Mouse (Mus musculus) forebrain, postnatal 0 days (tissue): ENCODE results near the gene Gm7361. TPM values are rescaled to one million over a fixed set of nuclear protein-coding genes. Genes with fewer than 3 reads are reported as not detected.

Experiments used
- ATAC-seq: fragments of 200-750 bp; cut with Nextera tagmentation; 2 replicates; pipeline ENCODE4 v1.8.0; 2017; ENCODE audit warnings: mild to moderate bottlenecking, moderate library complexity
- DNase-seq: peaks from one replicate; pipeline ENCODE4 v3.0.0-alpha.2; 2015
- H3K27ac ChIP-seq: fragments of 300-500 bp; sonication (generic); 2 replicates; pipeline ENCODE4 v1.5.1; 2014; ENCODE audit warnings: low read depth, mild to moderate bottlenecking, antibody characterized with exemption, low read length, moderate library complexity, mixed read lengths
- H3K27me3 ChIP-seq: fragments of 300-500 bp; sonication (generic); 2 replicates; pipeline ENCODE4 v1.6.1; 2014; ENCODE audit warnings: mild to moderate bottlenecking, low read length, mixed read lengths; ENCODE audit not compliant: insufficient read depth
- H3K36me3 ChIP-seq: fragments of 300-500 bp; sonication (generic); 2 replicates; pipeline ENCODE4 v1.6.1; 2014; ENCODE audit warnings: mild to moderate bottlenecking, moderate library complexity; ENCODE audit not compliant: insufficient read depth
- H3K4me1 ChIP-seq: fragments of 300-500 bp; sonication (generic); 2 replicates; pipeline ENCODE4 v1.6.1; 2014; ENCODE audit warnings: antibody characterized with exemption; ENCODE audit not compliant: insufficient read depth
- H3K4me2 ChIP-seq: fragments of 300-500 bp; sonication (generic); 2 replicates; pipeline ENCODE4 v1.6.1; 2014; ENCODE audit warnings: low read depth, mild to moderate bottlenecking, moderate library complexity
- H3K4me3 ChIP-seq: fragments of 300-500 bp; sonication (generic); 2 replicates; pipeline ENCODE4 v1.5.1; 2014; ENCODE audit warnings: low read depth, low read length, mixed read lengths
- H3K9ac ChIP-seq: fragments of 300-500 bp; sonication (generic); 2 replicates; pipeline ENCODE4 v1.6.1; 2014; ENCODE audit warnings: mild to moderate bottlenecking
- H3K9me3 ChIP-seq: fragments of 300-500 bp; sonication (generic); 2 replicates; pipeline ENCODE4 v1.6.1; 2016; ENCODE audit warnings: low read length
- CTCF ChIP-seq: sonication (generic); IDR thresholded peaks from 2 replicates; pipeline ENCODE4 v1.5.1; 2016; ENCODE audit warnings: antibody characterized with exemption, control low read depth, low read depth
- WGBS: fragments of 180-500 bp; shearing (Covaris S2); extraction: QIAGEN DNeasy Blood & Tissue Kit; methylation state at CpG from one replicate; pipeline ENCODE4 v1.1.7; 2014; 5-methylcytosine and 5-hydroxymethylcytosine counted together
- polyA plus RNA-seq: library from polyadenylated mRNA; unstranded; fragments of >200 nt; fragmentation: Nextera tagmentation; extraction: Ambion mirVana; gene quantifications from 2 replicates; pipeline ENCODE4 v1.2.1, GENCODE M21; 2015
- total RNA-seq: library from RNA; depleted of rRNA; stranded (reverse); fragments of >200 nt; gene quantifications from 2 replicates; pipeline ENCODE4 v1.2.3, GENCODE M21; 2014; rRNA removed

Gene Gm7361
- total and polyA plus RNA-seq, 2 experiments from 2014 or later: 0.22 to 0.90 TPM

GRCm38 (mm10) chr5:26291621-26292020 is 34.1 kb downstream of the Gm7361 start:
- no peak overlapping the region for H3K9ac ChIP-seq
- DNase-seq (no peak), ATAC-seq (no peak)
- H3K36me3 ChIP-seq: no peaks in the 10 kb centered on the region
- H3K4me1 ChIP-seq: no peaks in the 10 kb centered on the region
- no peaks in the 10 kb centered on the region for H3K27me3 ChIP-seq
- H3K9me3 ChIP-seq: no peaks in the 10 kb centered on the region
- TF ChIP-seq CTCF: no peak
- no peak overlapping the region for H3K4me2 ChIP-seq
- no peak overlapping the region for H3K27ac ChIP-seq
- no peak overlapping the region for H3K4me3 ChIP-seq
- 90% methylated on average over 1 of the region's 1 CpGs for WGBS

DNA sequence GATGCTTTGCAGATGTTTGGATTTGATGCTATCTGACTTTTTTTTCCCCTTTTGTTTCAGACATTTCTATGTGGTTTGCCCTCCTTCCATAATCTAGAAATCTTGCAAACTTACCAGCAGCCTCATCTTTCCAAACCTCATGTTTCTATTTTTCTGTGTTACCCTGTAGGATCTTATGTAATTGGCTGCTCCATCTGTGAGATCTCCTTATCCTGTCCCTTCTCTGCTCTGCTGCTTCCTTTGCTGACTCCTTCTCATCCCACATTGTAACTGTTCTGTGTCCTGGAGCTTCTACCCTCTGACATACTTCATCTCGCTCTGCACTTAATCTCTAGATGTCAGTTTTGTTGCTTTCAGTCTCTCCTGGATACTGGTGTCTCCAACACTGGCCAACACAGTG is 35.8 kb downstream of the Gm7361 start:
- H3K9ac ChIP-seq: no peak overlapping the region
- H3K27me3 ChIP-seq: no peaks in the 10 kb centered on the region
- no peaks in the 10 kb centered on the region for H3K36me3 ChIP-seq
- H3K9me3 ChIP-seq: no peaks in the 10 kb centered on the region
- H3K4me2 ChIP-seq: no peak overlapping the region
- ATAC-seq (no peak), DNase-seq (no peak)
- no peak for TF ChIP-seq CTCF
- no peak overlapping the region for H3K27ac ChIP-seq
- H3K4me3 ChIP-seq: no peak overlapping the region
- WGBS: 74% methylated on average over 1 of the region's 1 CpGs
- H3K4me1 ChIP-seq: no peaks in the 10 kb centered on the region

Other genes with a start within 250 kb of the Gm7361 start
- gene Gm5862, start 234.8 kb upstream of the Gm7361 start, total RNA-seq: not detected in 2 replicates
- gene Gm5862, start 234.8 kb upstream of the Gm7361 start, polyA plus RNA-seq: 0.11 TPM in 1 of 2 replicates, not detected in the other
- 0.05 TPM in 1 of 2 replicates, not detected in the other for gene Speer4a, start 218.1 kb upstream of the Gm7361 start, total RNA-seq
- gene Speer4a, start 218.1 kb upstream of the Gm7361 start, polyA plus RNA-seq: 0.08 TPM in 1 of 2 replicates, not detected in the other
- gene Gm7347, start 199.1 kb upstream of the Gm7361 start, total RNA-seq: not detected in 2 replicates
- gene Gm7347, start 199.1 kb upstream of the Gm7361 start, polyA plus RNA-seq: 0.05 TPM in 1 of 2 replicates, not detected in the other
- not detected in 2 replicates for gene Gm10471, start 168.4 kb upstream of the Gm7361 start, total RNA-seq
- not detected in 2 replicates for gene Gm10471, start 168.4 kb upstream of the Gm7361 start, polyA plus RNA-seq
- gene 5031410I06Rik, start 152.3 kb upstream of the Gm7361 start, total RNA-seq: not detected in 2 replicates
- gene 5031410I06Rik, start 152.3 kb upstream of the Gm7361 start, polyA plus RNA-seq: 0.15 and 0.21 TPM in 2 replicates
- gene Gm10220, start 136.3 kb upstream of the Gm7361 start, total RNA-seq: not detected in 2 replicates
- gene Gm10220, start 136.3 kb upstream of the Gm7361 start, polyA plus RNA-seq: not detected in 2 replicates